Mouse (Mus musculus) adrenal gland, postnatal 36 days (tissue): ENCODE measurements around the gene Terf2. TPM values are rescaled to one million over a fixed set of nuclear protein-coding genes. Genes with fewer than 3 reads are reported as not detected.

Source experiments
- DNase-seq, 2 experiments: peaks; one replicate each; pipeline ENCODE4 v3.0.0; 2021; ENCODE audit warnings: mixed read lengths in 1 of 2
- long read RNA-seq, 2 experiments: library from polyadenylated mRNA; stranded (forward); transcript quantifications; one replicate each; pipeline ENCODE4 v2.0.0; 2021; ENCODE audit warnings: borderline sequencing depth in 2 of 2
- total RNA-seq, 2 experiments: library from RNA; stranded (reverse); gene quantifications; 2 replicates each; pipeline ENCODE4 v1.2.3; 2021

The Terf2 gene
- 10 to 100 TPM; 23.5 to 24.5 TPM for total RNA-seq
- long read RNA-seq, experiment 1, partial matches to known transcripts: 3 of 11 reads
- long read RNA-seq, experiment 1, other reads (novel, unspliced or antisense): 4 of 11 reads
- long read RNA-seq, experiment 2, partial matches to known transcripts: 3 of 9 reads
- long read RNA-seq, experiment 2, other reads (novel, unspliced or antisense): 2 of 9 reads

- peak; percentile 96 for DNase-seq
Measured at GRCm38 (mm10) chr8:107096366-107097036, at the start of gene Terf2. Gene Terf2 (minus strand): TSS chr8:107096547.

GRCm38 (mm10) chr8:107143501-107143900, 47.2 kb upstream of the Terf2 start:
- no peak for DNase-seq

- DNase-seq: no peak
Measured at GRCm38 (mm10) chr8:107142539-107142938, 46.2 kb upstream of the Terf2 start.

GRCm38 (mm10) chr8:107139704-107140470, 43.5 kb upstream of the Terf2 start:
- peak; percentile 79 to 82 for DNase-seq

- DNase-seq: no peak
Measured at GRCm38 (mm10) chr8:107138338-107138737, 42.0 kb upstream of the Terf2 start.

GRCm38 (mm10) chr8:107137591-107137990, 41.2 kb upstream of the Terf2 start:
- DNase-seq: no peak

GRCm38 (mm10) chr8:107136003-107136612, 39.8 kb upstream of the Terf2 start:
- DNase-seq: no peak

- peak; percentile 67 to 74 for DNase-seq
Measured at GRCm38 (mm10) chr8:107133881-107134280, 37.5 kb upstream of the Terf2 start.

- DNase-seq: no peak
Measured at GRCm38 (mm10) chr8:107132581-107133491, 36.5 kb upstream of the Terf2 start.

- DNase-seq: no peak
Measured at GRCm38 (mm10) chr8:107130028-107130427, 33.7 kb upstream of the Terf2 start.

- peak; percentile 90 to 91 for DNase-seq
Measured at GRCm38 (mm10) chr8:107129171-107130025, 33.1 kb upstream of the Terf2 start.

- DNase-seq: no peak
Measured at GRCm38 (mm10) chr8:107124343-107124742, 28.0 kb upstream of the Terf2 start.

GRCm38 (mm10) chr8:107123063-107123614, 26.8 kb upstream of the Terf2 start:
- no peak for DNase-seq

GRCm38 (mm10) chr8:107121681-107122291, 25.4 kb upstream of the Terf2 start:
- no peak for DNase-seq

GRCm38 (mm10) chr8:107120806-107121205, 24.5 kb upstream of the Terf2 start:
- no peak for DNase-seq

GRCm38 (mm10) chr8:107119412-107119811, 23.1 kb upstream of the Terf2 start:
- no peak for DNase-seq

GRCm38 (mm10) chr8:107118803-107119233, 22.5 kb upstream of the Terf2 start:
- DNase-seq: peak; percentile 60

- peak in 1 of 2 experiments; percentile 36 for DNase-seq
Measured at GRCm38 (mm10) chr8:107117019-107117418, 20.7 kb upstream of the Terf2 start.

GRCm38 (mm10) chr8:107116023-107116422, 19.7 kb upstream of the Terf2 start:
- DNase-seq: peak; percentile 85 to 90

- DNase-seq: no peak
Measured at GRCm38 (mm10) chr8:107115008-107115320, 18.6 kb upstream of the Terf2 start.
